Mouse (Mus musculus) cerebellum, postnatal 14 days (tissue): Measurements from ENCODE around the gene Grid1.

Experiments
- DNase-seq, 2 experiments: peaks; one replicate each; pipeline ENCODE4 v3.0.0; 2021; ENCODE audit warnings: mixed read lengths in 2 of 2

The Grid1 gene

DNA sequence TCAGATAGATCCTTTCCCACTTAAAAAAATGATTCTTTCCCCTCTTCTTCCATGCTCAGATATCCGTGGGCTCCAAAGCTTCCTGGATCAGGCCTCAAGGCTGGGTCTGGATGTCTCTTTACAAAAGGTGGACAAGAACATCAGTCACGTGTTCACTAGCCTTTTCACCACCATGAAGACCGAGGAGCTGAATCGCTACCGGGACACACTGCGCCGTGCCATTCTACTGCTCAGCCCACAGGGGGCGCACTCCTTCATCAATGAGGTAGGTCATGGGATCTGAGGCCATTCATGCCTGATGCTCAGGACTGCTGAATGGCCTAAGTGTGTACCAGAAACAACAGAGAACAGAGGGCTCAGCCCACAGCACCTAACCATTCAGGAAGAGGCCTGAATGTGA is 206.8 kb downstream of the Grid1 start:
- DNase-seq = no peak

GRCm38 (mm10) chr14:35027501-35028140 is 207.7 kb downstream of the Grid1 start:
- DNase-seq = peak; percentile 48 to 50

- no peak for DNase-seq
Measured at GRCm38 (mm10) chr14:35029626-35030025, 209.7 kb downstream of the Grid1 start.

GRCm38 (mm10) chr14:35030271-35030670 is 210.4 kb downstream of the Grid1 start:
- no peak for DNase-seq

DNA sequence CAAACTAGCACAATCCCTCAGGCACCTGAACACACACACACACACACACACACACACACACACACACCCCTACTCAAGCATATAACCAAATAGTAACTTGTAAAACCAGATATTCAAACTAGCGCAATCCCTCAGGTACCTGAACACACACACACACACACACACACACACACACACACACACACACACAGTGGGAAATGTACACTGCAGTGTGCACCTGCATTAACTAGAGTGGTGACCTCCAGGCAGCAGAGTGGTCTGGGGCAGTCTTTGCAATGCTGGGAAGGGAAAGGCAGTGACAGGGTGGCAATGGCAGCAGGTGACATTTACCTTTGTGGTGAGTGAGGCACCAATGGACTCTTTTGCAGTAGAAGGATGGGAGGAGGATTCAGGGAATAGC is 212.4 kb downstream of the Grid1 start:
- DNase-seq = no peak

- no peak for DNase-seq
Measured at GRCm38 (mm10) chr14:35044268-35044667, 224.4 kb downstream of the Grid1 start.

GRCm38 (mm10) chr14:35044918-35045698 is 225.2 kb downstream of the Grid1 start:
- DNase-seq = peak; percentile 77 to 85

DNA sequence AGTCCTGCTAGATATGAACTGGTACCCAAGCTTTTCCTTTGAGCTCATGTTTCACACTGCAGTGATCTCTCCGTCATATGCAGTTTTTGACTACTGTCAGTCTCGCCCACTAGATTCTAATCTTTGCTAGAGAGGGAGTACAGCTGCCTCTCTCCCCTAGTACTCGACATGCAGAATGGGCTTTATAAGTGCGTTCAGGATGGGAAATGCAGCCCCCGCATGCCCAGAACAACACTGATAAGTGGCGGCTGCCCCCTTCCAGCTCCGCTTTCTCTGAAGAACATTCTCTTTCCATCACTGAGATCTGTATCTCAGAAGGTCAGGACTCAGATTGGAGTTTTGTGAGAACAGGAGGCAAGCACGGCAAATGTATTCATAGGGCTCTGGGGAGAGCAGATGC is 229.3 kb downstream of the Grid1 start:
- DNase-seq = no peak

- no peak for DNase-seq
Measured at GRCm38 (mm10) chr14:35054139-35054538, 234.2 kb downstream of the Grid1 start.

- DNase-seq = peak; percentile 73 to 74
Measured at GRCm38 (mm10) chr14:35074636-35075035, 254.7 kb downstream of the Grid1 start.

GRCm38 (mm10) chr14:35079954-35080353 is 260.0 kb downstream of the Grid1 start:
- DNase-seq = peak in 1 of 2 experiments; percentile 20

DNA sequence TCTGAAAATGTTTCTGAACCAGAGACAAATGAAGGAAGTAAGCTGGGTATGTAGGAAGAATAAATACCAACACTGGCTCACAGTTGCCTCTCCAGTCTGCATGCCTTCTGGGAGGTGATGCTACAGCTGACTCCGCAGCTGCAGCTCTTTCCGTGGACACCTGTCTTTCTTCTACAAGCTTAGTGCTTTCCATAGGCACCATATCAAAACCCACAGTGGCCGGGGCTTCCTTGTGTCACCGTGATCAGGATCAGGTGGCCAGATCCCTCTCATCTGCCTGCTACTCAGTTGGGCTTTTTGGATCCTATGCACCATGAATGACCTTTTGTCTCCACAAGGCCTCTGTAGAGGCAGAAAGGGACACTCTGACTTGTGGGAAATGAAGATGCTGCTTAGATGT is 272.7 kb downstream of the Grid1 start:
- no peak for DNase-seq

DNA sequence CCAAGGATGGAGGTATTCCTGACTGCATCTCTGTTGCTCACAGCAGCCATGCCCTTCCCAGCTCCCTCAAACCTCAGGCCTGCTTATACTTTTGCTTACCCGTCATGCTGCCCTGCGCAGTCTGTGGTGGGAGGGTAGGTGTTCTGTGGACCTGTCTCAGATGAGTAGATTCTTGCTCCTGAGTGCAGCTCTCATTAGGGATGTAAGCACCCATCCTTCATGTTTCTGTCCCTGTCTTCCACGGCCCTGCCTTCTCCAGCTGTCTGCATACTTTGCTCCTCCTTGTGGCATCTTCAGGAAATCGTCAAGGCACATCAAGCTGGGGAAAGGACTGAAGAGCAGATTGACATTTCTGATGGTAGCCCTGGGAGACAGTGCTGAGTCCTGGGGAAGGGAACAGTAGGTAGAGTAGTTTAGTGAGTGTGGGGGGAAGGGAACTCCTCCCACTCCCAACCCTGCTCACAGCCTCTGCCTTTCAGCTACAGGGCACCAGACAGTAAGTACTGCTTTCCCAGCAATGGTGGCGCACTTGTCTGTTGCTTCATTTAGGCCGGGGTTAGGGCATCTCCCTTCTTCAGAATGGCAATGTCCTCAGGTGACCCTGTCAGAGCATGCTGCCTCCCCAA is 273.8 kb downstream of the Grid1 start:
- no peak for DNase-seq

- DNase-seq = no peak
Measured at GRCm38 (mm10) chr14:35095506-35096059, 275.7 kb downstream of the Grid1 start.

DNA sequence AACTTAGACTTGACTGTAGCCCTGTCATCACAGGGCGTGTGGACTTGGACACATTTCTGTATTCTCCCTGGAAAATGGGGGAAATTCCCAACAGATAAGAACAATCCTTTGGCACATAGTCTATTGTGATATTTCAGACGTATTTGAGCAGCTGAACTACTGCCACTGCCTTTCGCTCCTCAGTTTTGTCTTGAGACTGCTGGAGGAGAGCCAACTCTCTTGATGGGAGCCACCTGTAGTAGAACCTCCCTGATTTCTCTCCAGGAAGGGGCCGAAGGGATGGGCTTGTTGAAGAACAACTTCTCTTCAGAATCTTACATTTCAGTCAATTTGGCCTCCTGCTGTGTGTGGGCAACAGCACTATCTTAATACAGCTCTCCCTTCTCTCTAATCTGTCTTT is 276.2 kb downstream of the Grid1 start:
- peak in 1 of 2 experiments; percentile 15 for DNase-seq

- DNase-seq = no peak
Measured at GRCm38 (mm10) chr14:35097166-35097565, 277.3 kb downstream of the Grid1 start.

DNA sequence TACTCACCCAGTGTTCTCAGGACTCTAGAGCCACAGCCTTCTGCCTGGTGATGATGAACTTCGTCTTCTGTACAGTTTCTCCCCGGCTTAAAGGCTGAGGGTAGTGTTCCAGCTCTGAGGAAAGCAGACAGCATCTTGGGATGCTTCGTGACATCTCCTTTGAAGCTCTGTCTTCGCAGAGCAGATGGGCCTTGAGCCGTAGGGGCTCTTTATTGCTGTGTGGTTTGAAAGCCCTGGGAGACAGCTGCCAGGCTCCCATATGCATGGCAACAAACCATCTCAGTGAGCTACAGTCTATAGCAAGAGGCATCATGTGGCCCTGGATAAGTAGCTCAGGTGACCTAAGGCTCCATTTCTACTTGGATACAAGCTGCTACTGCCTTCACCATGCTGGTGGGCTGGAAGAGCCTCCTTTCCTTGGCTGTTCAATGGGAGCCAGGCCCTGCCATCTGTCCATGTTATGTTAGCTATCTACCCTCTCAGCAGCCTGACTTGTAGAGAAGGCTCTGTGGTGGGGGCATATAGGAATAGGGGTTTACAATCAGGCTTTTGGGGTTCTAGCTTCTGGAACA is 283.8 kb downstream of the Grid1 start:
- DNase-seq = peak; percentile 20 to 52

DNA sequence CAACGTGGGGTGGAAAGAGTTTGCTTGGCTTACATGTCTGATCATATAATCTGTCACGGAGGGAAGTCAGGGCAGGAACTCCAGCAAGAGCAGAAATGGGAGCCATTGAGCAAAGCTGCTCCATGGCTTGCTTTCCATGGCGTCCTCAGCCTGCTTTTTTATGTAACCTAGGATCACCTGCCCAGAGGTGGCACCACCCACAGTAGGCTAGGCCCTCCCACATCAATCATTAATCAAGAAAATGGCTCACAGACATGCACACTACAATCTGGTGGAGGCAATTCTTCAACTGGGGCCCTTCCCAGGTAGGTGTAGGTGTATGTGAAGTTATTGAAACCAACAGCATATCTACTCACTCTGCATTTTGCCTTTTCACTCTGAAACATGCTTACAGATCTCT is 287.7 kb downstream of the Grid1 start:
- no peak for DNase-seq

DNA sequence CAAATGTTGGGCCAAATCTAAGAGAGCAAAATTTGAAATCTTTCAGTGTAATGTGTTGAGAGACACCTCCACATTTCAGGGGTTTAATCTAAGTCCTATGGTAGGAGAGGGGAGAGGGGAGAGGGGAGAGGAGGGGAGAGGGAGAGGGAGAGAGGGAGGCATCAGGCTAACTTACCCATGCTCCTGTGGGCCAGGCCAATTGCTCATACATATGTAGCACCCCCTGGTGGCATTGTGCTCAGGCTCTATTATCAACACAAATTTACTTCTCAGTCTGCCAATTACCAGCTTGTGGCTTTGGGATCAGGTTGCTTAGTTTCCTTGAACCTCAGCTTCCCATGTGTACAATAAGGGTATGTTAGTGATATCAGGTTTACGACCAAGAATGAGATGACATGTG is 291.0 kb downstream of the Grid1 start:
- peak; percentile 34 to 45 for DNase-seq

DNA sequence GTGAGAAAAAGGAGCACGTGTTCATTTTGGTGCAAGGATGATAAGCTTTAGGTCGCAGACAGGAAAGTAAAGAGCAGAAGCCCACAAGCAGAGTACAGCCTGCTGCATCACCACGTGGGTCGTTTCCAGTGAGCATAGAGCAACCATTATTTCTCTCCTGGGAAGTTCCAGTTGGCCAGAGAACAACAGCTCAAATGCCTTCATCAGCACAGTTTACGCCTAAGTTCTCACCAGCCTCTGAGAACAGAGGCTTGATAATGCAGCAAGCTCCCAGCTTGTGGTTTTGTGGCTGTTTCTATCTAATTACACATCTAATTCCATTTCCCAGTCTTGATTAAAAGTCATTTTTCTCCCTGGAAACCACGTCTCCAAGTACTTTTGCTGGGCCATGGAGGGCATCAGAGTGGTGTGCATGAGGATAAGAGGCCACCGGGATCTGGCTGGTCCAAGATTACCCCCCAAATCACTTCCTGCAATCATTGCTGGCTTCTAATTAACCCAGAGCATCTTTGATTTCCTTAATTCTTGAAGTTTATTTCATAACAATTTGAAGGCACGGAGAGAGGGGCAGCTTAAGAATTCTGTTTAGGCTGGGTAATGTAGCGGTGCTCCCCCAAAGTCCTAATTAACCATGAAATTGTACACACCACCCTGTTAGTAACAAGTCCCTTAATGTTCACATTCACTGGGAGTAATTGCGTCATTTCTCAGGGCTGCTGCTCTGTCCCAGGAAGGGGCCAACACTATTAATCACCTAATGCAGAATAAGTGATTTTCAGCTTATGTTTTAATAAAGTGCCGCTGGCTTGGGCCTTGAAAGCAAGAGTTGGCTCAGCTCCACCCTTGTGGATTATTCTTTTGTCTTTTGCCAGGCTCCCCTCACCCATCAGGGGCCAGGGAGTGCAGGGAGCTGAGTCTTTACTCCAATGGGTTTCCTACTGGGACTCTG is 292.7 kb downstream of the Grid1 start:
- no peak for DNase-seq

GRCm38 (mm10) chr14:35113276-35113645 is 293.4 kb downstream of the Grid1 start:
- DNase-seq = no peak

DNA sequence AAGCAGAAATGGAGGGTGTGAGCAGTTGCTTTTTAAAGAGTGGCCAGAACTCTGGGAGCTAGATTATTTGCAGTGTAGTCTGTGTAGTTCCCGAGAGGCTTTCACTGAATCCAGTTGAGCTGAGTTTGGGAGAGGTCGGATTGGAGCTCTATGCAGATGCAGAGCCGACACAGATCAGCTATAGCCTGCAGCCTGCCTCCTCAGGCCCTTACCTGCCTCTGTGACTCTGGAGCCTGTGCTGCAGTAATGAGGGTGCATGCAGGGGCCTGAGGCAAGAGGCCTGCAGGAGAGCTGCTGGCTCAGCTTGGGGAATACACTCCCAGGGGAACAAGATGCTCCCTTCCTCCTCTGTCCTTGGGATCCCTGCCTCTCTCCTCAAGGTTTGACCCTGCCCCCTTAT is 296.0 kb downstream of the Grid1 start:
- no peak for DNase-seq
